In the genomic region with DNA sequence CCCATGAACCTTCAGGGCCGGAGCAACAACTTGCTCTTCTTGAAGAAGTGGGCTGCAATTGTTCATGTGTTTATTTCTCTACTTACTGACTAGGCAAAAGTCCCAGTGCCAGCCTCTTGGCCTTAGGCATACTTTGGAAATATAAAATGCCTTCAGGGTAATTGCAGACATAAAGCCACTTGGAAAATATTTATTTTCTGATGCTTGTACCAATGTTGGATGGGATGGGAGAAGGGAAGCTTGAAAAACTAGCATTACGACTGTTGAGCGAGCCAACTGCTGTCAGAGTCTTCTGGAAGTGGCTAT, we compare ENCODE assay signal across 12 mouse cellular contexts. TPM values are rescaled to one million over a fixed set of nuclear protein-coding genes. Genes with fewer than 3 reads are reported as not detected.
DNase-seq lines count a peak whose midpoint lies in the region; ATAC-seq lines count a peak whose summit lies in the region.
"Had no signal": no experiment of that assay in that cellular context is flagged by ENCODE, and none has a peak within 500 bp of the region (broad histone marks: within the 10 kb centered on the region; RNA-seq: fewer than 3 reads in every experiment).

No protein-coding gene starts in this region.

- DNase-seq in heart, postnatal 10 days = no peak
- no peak for DNase-seq in kidney, postnatal 36 days
- no peak for DNase-seq in adrenal gland, postnatal 4 days (ENCODE audit: low spot score in 2 of 2)
- DNase-seq: adrenal gland, adult 8-10 months; cerebellum, adult 18-20 months; heart, adult 2 months; lung, postnatal 36 days had no signal

- no peak for ATAC-seq in heart, embryonic 11.5 days (replicated peaks; ENCODE audit: insufficient number of reproducible peaks, low FRiP score, low TSS enrichment)
- no peak for ATAC-seq in kidney, embryonic 14.5 days (ENCODE audit: low FRiP score, low TSS enrichment)
- no peak for ATAC-seq in megakaryocyte, adult 5-6 weeks (ENCODE audit: poor library complexity, severe bottlenecking)
- no peak for ATAC-seq in stomach, embryonic 15.5 days (ENCODE audit: insufficient read depth, low FRiP score, low read depth)

- peaks cover 6% of the 10 kb centered on the region; the same call in 1 of the 2 replicates for H3K36me3 ChIP-seq in heart, embryonic 11.5 days (ENCODE audit: control insufficient read depth, insufficient read depth, low read length)
- H3K36me3 ChIP-seq in kidney, embryonic 14.5 days (ENCODE audit: control insufficient read depth, insufficient read depth, low read length) = no peaks in the 10 kb centered on the region
- peaks cover 21% of the 10 kb centered on the region for H3K36me3 ChIP-seq in megakaryocyte, embryonic 14.5 days (replicated peaks; ENCODE audit: low read length)
- H3K36me3 ChIP-seq in stomach, embryonic 15.5 days = no peaks in the 10 kb centered on the region

- peak overlapping the region; percentile 82 for H3K4me3 ChIP-seq in heart, embryonic 11.5 days (ENCODE audit: low read depth, low read length)
- peak overlapping the region; percentile 1; the same call in 1 of the 2 replicates for H3K4me3 ChIP-seq in kidney, embryonic 14.5 days (ENCODE audit: low read length)
- peak overlapping the region; percentile 92 for H3K4me3 ChIP-seq in megakaryocyte, embryonic 14.5 days (replicated peaks)
- peak overlapping the region; percentile 55; the same call in 1 of the 2 replicates for H3K4me3 ChIP-seq in stomach, embryonic 15.5 days (replicated peaks)

- no peaks in the 10 kb centered on the region for H3K9me3 ChIP-seq in heart, embryonic 11.5 days (replicated peaks; ENCODE audit: control insufficient read depth, low read length)
- H3K9me3 ChIP-seq in kidney, embryonic 14.5 days (ENCODE audit: control insufficient read depth, low read length) = no peaks in the 10 kb centered on the region
- H3K9me3 ChIP-seq in megakaryocyte, embryonic 14.5 days = no peaks in the 10 kb centered on the region
- H3K9me3 ChIP-seq in stomach, embryonic 15.5 days = no peaks in the 10 kb centered on the region

- H3K4me1 ChIP-seq in heart, embryonic 11.5 days (ENCODE audit: control insufficient read depth, insufficient read depth, low read length) = peaks cover 12% of the 10 kb centered on the region
- H3K4me1 ChIP-seq in kidney, embryonic 14.5 days (ENCODE audit: control insufficient read depth, insufficient read depth, low read length) = peaks cover 10% of the 10 kb centered on the region; the same call in 1 of the 2 replicates
- peaks cover 20% of the 10 kb centered on the region for H3K4me1 ChIP-seq in megakaryocyte, embryonic 14.5 days
- H3K4me1 ChIP-seq in stomach, embryonic 15.5 days = peaks cover 17% of the 10 kb centered on the region; the same call in 1 of the 2 replicates

- no peak overlapping the region for H3K27ac ChIP-seq in heart, embryonic 11.5 days (ENCODE audit: low read depth, low read length)
- no peak overlapping the region for H3K27ac ChIP-seq in kidney, embryonic 14.5 days (ENCODE audit: low read depth, low read length)
- H3K27ac ChIP-seq in stomach, embryonic 15.5 days = no peak overlapping the region

- H3K4me2 ChIP-seq in heart, embryonic 11.5 days = peak overlapping the region; percentile 84
- peak overlapping the region; percentile 85; the same call in 1 of the 2 replicates for H3K4me2 ChIP-seq in kidney, embryonic 14.5 days (replicated peaks; ENCODE audit: low read depth, low read length)
- peak overlapping the region; percentile 94; the same call in 1 of the 2 replicates for H3K4me2 ChIP-seq in stomach, embryonic 15.5 days

- intact Hi-C loops in heart, postnatal 10 days (cut with DNase I) = loop anchor here (5.0 kb wide), 1 partner anchor 76 kb away; the partner anchor contains the start of gene Taf1b

- WGBS in heart, embryonic 11.5 days (ENCODE audit: insufficient replicate concordance) = 57% methylated on average over 3 of the region's 3 CpGs
- WGBS in kidney, embryonic 14.5 days = 38% methylated on average over 3 of the region's 3 CpGs
- 32% methylated on average over 3 of the region's 3 CpGs for WGBS in stomach, embryonic 15.5 days

- H3K27me3 ChIP-seq in heart, embryonic 11.5 days (ENCODE audit: control insufficient read depth, insufficient read depth, low read length) = no peaks in the 10 kb centered on the region
- H3K27me3 ChIP-seq in kidney, embryonic 14.5 days (ENCODE audit: control insufficient read depth, insufficient read depth, low read length) = peaks cover 19% of the 10 kb centered on the region
- H3K27me3 ChIP-seq in megakaryocyte, embryonic 14.5 days (replicated peaks) = peaks cover 25% of the 10 kb centered on the region
- H3K27me3 ChIP-seq in stomach, embryonic 15.5 days (replicated peaks) = peaks cover 7% of the 10 kb centered on the region; the same call in 1 of the 2 replicates

- H3K9ac ChIP-seq in heart, embryonic 11.5 days (ENCODE audit: low read depth, low read length) = peak overlapping the region; percentile 76; the same call in 1 of the 2 replicates
- no peak overlapping the region for H3K9ac ChIP-seq in kidney, embryonic 14.5 days (ENCODE audit: low read depth, low read length)
- no peak overlapping the region for H3K9ac ChIP-seq in stomach, embryonic 15.5 days

RNA-seq across cellular contexts. Expression of gene Grhl1, which starts 1.1 kb away (rescaled TPM):
- 3.3 and 4.9 TPM in 2 replicates for polyA plus RNA-seq in heart, embryonic 11.5 days (2014; fragmentation: Nextera tagmentation; extraction: Ambion mirVana)
- total RNA-seq in heart, postnatal 10 days (2021) = under 1 TPM; 0.22 to 0.65 TPM
- polyA plus RNA-seq in kidney, embryonic 14.5 days (2014; fragmentation: Nextera tagmentation; extraction: Ambion mirVana) = 1.4 and 3.5 TPM in 2 replicates
- 0.43 TPM in 1 of 2 replicates, not detected in the other for polyA plus RNA-seq in megakaryocyte, embryonic 14.5 days (2012; ENCODE audit: insufficient read depth, low replicate concordance)
- 0.22 and 0.52 TPM in 2 replicates for total RNA-seq in megakaryocyte, adult 5-6 weeks (2015)
- total RNA-seq in megakaryocyte, adult 5-6 weeks (2017) = 0.37 and 0.57 TPM in 2 replicates
- polyA plus RNA-seq in stomach, embryonic 15.5 days (2015; fragmentation: Nextera tagmentation; extraction: Ambion mirVana) = 5.7 and 7.5 TPM in 2 replicates
- 1 to 10 TPM in 1 of 2 experiments, under 1 TPM in 1; 0.90 to 1.4 TPM for total RNA-seq in adrenal gland, postnatal 4 days (2021)

Comparison
In these comparisons a context has a peak if more than half of its experiments do, and no peak if none do; other contexts are left out.
1. H3K4me3 ChIP-seq: peak in every context shown above with its lines; median percentile 92 in megakaryocyte, embryonic 14.5 days; 82 in heart, embryonic 11.5 days; 55 in stomach, embryonic 15.5 days; 1 in kidney, embryonic 14.5 days.